Mouse (Mus musculus): Measurements from ENCODE around the gene Hivep3. TPM values are rescaled to one million over a fixed set of nuclear protein-coding genes. Genes with fewer than 3 reads are reported as not detected.

The Hivep3 gene
- total and polyA plus RNA-seq, 3 experiments: 4.3 to 12.9 (median 8.3) TPM

DNA sequence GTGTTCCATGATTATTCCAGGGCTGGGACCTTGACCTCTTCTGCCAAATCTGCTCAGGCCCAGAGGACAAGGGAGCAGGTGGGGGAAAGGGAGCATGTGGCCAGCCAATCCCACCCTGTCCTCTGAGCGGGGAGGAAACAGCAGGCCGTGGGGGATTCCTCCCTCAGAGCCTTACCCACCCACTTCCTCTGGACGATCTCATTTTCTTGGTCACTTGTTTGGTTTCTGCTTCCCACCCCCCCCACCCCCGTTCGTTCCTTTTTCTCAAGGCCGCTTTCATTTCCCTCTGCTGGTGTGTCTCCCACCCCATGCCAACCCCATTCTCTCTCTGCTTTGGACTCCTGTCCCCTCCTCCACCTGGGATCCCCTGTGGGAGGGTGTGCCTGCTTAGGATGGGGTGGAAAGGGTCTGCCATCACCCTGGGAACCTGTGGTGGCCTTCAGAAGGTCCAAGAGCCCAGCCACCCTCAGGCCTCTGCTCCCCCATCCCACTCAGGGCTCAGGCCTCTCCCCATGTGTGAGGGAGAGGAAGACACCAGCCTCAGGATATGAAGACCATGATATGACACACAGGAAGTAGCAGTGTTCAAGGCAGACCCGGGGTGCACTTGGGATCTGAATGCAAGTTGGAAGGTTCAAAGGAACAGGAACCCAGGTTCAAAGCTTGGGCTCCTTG lies 244.4 kb downstream of the Hivep3 start:
- no peak for DNase-seq

DNA sequence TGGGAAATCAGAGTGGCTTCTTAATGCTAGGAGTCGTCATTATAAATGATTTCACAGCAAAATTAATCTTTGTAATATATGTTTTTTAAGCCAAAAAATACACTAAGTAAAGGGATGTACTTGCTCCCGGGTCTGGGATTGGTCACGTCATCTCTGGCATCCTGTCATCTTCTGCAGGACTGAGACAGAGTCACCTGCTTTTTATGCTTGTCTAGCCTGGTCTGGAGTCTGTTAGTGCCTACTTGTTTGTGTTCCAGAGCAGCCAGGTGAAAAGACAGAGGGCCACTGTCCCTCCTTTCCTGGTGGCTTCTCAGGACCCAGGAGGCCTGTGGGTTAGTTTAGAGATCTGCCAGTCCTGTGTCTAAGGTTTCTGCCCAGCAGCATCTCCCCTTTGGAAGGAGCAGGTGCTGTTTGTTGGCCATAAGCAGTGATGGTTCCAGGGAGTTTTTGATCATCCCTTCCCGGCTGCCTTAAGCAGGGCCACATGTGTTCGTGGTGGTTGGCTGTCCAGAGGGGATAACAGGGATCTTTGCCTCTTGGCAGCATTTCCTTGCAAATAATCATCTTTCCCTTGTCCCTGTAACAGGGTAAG lies 245.8 kb downstream of the Hivep3 start:
- DNase-seq: no peak

DNA sequence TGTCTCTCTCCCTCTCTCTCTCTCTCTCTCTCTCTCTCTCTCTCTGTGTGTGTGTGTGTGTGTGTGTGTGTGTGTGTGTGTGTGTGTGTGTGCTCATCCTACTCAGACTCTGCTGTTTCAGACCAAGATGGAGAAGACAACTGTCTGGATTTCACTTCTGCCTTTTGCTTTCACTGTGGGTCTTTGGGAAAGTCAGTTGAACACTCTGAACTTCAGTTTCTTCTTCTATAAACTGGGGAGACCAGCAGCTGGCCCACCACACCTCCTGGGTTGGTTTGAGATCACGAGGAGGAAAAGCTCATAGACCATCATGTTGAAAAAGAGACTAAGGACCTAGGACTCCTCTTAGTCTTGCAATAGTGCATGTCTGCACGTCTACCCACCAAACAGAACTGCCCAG lies 246.3 kb downstream of the Hivep3 start:
- DNase-seq: no peak

DNA sequence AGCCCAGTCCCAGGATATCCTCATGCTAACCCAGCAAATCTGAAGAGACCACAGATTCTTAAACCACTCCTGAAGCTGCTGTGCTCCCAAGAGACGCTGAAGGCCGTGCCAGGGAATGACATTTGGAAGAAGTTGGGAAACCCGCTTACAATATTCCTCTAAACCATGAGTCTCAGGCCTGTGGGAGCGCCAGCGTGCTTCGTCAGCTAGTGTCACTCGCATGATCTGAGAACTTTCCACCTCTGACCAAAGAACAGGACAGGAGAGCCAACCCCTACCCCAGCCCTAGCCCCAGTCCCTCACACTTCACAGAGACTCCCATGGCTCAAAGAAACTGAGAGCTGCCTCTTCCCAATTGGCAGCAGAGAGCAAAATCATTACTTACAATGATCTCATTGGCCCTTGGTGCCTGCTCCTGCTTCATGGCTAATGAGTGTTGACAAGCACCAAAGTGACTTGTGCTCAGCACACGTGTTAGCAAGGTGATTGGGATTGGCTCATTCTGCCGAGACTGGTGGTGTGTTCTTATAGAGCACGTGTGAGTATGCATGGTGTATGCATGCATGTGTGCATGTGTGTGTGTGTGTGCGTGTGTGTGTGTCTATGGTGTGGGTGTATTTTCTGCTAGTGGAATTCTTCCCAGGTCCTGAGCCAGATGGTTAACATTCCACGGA lies 247.6 kb downstream of the Hivep3 start:
- no peak for DNase-seq

DNA sequence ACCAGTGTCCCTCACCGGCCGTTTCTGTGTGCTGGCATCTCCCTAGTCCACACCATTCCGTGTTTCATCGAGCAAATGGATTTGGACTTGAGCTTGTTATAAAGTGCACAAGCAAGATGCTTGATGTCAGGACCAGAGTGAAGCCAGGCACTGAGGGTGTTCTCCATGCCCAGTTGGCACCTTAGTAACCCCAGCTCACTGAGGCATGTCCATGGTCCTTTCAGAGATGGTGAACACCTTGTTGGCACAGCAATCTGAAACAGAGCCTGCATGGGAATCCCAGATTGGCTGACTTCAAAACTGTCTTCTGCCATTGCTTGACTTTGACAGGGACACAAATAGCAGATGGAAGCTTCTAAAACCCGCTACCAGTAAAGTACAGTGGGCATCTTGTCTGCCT lies 252.5 kb downstream of the Hivep3 start:
- no peak for DNase-seq

DNA sequence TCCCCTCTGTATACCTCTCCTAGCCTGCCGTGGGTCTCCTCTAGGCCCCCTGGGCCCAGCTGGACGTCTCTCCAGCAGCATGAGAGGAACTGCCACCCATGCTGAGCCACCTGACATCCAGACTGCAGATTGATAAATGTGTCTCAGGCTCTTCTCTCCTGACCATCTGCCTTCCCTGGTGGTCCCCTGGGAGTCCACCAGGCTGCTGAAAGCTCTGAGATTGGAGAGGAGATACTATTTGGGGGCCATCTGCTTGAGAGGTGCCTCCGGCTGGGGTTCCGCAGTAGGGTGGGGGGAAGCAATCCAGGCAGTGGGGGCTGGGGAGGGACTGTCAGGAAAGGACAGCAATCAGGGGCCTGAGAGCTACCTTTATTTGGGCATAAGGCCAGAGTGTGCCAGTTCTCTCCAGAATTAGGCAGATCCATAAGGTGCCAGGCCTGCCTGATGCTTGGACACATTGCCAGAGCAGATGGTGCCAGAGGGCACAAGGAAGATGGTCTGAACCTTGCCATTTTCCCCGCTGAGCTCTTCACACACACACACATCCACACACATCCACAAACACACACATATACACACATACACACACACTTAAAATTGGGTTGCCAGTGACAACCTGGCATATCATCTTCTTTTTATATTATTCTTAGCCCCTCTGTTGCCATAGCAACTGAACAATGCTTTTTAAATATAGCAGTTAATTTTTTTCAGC lies 253.2 kb downstream of the Hivep3 start:
- DNase-seq: no peak

DNA sequence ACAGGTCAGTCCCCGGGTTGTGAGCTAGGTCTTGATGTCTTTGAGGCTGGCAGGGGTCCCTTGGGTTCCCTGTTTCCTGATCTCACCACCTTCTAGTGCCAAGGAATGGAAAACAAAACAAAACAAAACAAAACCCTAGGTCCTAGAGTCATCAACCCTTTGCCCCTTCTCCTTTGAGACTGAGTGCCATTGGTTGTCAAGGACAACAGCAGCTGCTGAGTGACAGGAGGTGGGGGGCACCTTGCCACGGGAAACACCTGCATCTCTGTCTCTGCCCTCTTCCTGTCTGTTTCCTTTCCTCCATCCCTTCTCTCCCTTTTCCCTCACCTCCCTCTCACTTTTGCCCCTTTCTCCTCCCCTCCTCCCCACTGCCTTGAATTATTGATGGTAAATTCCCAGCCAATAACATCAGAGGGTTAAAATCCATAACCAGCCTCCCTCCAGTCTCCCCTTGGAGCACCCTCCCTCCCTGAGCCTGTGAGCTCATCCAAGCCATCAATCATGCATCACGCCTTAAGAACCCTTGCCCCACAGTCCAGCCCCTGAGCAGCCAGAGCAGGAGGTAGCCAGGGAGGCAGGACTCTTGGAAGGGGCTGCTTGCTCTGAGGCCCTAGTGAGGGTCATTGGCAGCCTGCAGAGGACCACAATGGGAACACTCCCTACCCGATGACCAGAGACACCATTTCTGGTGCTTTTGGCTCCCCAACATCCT lies 253.9 kb downstream of the Hivep3 start:
- no peak for DNase-seq

DNA sequence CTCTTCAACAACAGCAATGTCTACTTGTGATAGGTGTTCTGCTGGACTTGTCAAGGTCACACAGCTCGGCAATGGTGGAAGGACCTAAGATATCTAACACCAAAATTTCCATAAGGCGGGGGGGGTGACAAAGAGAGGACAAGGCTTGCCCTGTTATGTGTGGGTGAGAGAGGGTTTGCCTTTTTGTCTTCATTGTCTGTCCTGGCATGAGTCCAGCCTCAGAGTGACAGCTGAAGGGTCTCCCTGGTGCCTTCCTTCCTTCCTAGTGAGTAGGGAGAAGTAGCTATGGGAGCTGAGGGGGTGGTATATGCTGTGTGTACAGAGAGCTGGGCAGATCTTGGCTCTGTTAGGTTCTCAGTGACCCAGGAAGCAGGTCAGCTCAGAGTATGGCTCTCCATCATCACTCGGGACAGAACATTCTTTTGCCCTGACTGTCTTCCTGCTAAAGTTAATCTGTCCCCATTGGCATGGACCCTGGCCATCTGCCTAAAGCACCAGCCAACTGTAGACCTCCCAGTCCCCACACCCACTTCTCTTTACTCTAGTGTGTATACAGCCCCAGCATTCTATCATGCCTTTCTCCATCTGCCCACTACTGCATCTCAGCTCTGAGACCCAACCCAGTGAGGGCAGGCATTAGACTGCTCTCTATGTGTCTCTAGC lies 255.6 kb downstream of the Hivep3 start:
- no peak for DNase-seq

DNA sequence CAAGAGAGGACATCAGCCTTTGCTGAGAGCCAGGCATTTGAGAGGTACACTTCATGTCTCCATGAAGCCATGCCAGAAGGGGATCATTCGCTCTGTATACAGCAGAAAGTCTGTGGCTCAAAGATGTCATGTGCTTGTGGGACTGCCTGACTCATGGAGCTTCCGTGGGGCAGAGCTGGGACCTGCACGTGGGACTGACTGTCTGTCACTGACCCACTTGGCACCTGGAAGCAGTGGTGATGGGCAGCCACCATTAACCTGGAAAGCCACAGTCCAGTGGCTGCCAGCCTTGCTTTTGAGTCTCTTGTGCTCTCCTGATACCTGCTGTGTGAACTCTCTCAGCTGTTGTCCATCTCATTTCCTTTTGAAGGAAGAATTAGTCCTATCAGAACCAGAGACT lies 256.8 kb downstream of the Hivep3 start:
- no peak for DNase-seq

DNA sequence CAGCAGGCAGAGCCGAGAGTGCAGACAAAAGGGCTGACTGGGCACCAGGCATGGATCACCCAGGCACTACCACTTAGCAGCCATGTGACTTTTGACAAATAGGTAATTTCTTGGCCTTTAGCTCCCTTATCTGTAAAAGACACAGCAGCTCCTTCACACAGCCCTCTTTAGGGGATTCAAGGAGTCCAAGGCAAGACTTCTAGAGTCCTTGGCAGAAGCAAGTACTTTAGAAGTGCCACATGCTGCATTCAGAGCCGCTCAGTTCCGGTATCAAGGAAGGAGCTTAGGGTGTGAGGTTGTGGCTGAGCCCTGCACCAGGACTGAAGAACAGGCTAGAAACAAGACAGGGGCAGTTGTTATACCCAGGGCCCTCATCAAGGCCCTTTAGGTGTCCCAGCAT lies 257.3 kb downstream of the Hivep3 start:
- no peak for DNase-seq

DNA sequence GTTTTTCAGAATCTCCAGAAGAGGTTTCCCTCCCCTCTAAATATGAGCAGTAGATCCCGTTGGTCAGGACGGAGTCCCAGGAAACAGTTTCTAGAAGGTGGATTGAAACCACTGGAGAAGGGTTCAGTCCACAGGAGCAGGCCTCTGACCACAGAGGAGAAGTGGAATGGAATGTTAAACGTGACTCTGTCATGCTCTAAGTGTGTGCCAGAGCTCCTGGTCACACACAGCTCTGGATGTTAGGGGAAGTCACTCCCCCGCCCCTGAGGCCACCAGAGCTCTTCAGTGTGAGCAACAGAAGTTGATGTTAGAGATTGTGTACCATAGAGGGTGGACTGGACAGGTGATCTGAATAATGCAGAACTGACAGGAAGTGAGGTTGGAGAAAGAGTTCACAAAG lies 258.2 kb downstream of the Hivep3 start:
- DNase-seq: no peak

DNA sequence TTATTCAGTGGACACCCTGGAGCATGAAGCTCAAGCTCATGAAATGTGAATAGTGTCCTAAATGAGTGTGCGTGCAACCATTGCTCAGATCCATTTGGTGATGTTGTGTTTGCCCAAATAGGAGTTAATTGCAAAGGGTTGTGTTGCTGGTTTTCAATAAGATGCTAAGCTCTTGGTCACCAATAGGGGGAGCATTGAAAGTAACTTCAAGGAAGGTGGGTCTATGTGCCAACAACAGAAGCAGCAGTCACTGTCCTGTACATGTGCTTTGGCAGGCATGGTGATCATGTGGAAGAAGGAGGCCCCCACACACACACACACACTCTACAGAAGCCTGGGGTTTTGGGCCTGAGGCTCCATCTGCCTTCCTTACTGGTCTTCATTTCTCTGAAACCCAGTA lies 262.8 kb downstream of the Hivep3 start:
- DNase-seq: no peak

DNA sequence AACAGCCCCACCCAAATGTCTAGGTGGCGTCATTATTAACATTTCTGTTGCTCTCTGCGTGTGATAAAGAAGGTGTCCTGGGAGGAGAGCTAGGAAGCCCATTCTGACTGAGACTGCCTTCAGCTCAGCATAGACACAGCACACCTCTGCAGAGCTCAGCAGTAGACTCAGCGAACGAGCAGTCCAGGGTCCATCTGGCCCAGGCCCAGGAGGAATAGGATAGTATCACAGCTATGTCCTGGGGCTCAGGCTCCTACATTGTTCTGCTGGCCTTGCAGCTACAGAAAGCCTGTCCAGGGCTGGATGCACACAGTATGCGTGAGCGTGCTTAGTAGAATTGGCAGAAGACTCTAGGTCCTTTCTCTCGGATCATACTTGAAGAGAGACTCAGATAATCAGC lies 263.8 kb downstream of the Hivep3 start:
- DNase-seq: no peak

DNA sequence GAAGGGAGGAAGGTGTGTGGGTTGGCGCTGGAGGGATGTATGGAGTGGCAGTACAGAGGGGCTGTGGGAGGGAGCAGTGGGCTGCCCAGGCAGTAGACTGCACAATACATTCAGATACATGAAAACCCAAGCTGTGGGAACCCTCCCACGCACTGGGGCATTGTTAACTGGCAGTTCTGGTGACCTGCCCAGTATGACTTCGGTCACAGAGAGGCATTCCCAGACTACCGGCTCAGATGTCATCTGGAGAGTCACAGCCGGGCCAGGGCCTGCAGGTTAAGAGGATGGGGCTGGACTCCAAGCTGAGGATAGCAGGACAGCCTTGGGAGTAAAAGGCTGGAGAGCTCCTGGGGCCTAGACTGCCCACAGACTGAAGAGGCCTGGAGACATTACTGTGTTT lies 265.3 kb downstream of the Hivep3 start:
- DNase-seq: no peak

DNA sequence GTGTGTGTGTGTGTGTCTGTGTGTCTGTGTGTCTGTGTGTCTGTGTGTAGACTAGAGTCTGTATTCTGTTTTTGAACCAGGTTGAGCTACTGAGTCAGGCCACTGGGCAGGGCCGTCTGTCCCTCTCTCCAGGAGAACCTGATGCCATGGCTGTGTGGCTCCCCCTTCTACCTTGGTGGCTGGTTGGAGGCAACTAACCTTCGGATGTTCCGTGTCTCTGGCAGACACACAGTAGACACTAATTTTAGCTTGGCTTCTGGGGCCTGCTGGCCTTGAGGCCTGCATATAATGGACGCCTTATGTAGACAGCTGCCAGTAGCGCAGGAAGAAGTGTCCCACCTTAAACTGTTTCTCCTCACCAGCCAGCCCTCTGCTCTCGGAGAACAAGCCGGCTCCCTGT lies 267.3 kb downstream of the Hivep3 start:
- DNase-seq: no peak

DNA sequence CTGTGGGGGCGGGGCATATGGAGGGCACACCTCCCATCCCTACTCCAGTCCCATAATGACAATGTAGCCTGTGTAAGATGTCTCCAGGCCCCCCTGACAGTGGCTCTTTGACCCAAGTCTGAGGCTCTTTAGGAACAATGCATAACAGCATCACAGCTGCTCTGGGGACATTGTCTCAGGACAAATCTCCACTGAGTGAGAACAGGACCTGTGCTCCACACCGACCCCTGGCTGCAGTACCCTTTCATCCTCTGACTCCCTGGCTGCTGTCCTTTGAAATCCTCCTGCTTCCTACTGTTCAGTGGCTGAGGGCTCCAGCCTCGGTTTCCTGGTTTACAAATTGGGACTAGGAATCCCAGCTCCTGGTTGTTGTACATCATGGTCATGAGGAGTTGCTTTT lies 269.4 kb downstream of the Hivep3 start:
- DNase-seq: no peak

DNA sequence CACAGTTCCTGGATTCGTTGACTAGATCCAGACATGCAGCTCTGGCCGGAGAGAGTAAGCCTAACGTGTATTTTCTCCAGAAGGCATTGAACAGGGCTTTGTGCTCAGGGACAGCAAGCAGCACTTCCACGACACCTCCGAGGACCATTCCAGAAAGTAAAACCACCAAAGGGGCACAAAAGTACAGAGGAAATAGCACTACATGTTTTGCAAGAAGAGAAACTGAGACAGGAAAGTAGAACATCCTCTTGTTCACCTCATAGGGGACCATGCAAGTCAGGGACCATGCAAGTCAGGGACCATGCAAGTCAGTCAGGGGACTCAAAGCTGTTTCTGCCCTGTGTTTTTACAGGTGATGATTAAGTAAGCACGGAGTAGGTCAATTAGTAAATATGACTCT lies 272.5 kb downstream of the Hivep3 start:
- no peak for DNase-seq

DNA sequence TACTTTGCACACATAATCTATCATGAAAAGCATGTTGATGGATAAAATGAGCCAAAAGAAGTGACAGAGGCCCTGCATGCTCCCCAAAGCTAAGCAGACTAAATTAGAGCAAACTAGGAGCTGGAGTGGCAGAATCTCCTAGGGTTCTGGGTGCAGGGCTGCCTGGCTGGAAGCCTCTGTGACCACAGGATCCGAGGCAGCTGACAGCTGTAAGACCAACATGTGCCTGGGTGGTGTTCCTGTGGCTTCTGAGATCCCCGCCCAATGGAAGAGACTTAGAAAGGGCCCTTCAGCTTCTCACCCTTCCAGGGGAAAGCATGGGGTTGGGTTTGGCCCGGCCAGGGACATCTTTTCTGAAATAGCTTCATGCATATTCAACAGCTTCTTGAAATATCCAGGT lies 274.3 kb downstream of the Hivep3 start:
- DNase-seq: no peak

DNA sequence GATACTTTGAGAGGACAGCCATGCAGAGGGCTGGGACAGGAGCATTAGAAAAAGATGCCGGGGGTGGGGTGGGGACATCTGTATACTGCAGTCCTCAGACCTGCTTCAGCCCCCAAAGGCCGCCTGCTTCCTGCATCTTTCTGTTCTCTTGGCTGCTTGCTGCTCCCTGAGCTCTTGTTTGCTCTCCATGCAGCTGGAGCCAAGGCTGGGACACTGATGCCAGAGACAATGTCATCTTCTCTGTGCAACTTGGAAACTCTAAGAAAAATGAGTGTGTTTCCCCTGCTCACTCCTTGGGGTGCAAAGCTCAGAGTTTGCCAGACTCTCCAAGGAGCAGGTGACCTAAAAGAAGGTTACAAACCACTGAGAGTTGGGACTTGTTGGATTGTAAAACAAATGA lies 275.6 kb downstream of the Hivep3 start:
- DNase-seq: no peak

DNA sequence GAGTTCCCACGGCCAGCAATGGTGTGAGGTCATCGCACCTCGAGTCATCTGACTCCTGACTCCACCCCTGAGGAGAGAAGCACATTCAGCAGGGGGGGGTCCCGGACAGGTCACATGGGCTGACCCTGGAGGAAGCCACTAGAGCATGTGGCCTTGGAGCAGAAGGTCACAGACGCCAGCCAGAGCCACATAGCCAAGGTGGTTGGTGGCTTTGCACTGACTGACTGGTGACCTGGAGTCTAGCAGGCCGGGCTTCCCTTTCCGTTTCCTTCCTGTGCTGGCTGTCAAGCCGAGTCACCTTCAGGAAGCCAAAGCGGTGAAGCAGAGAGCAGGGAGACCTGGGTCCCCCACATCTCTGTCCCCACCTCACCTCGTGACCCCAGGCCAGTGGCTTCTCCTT lies 278.2 kb downstream of the Hivep3 start:
- peak; percentile 65 for DNase-seq

DNA sequence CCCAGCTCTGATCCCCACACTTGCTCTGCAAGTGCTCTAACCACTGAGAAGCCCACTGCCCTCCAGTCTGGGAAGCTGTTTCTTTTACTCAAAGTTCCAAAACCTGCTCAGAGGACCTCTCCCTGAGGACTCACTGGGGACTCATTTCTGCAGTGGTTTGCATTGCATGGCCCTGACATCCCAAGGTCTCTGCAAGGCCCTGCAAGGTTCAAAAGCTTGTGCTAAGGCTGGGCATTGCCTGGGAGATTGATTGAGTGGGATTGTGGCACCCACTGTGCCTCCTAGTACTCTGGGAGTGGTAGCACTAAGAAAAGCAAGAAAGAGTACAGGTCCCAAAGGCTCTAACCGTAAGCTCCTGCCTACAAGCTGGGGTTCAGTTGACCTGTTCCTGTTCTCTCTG lies 279.3 kb downstream of the Hivep3 start:
- peak; percentile 63 for DNase-seq

DNA sequence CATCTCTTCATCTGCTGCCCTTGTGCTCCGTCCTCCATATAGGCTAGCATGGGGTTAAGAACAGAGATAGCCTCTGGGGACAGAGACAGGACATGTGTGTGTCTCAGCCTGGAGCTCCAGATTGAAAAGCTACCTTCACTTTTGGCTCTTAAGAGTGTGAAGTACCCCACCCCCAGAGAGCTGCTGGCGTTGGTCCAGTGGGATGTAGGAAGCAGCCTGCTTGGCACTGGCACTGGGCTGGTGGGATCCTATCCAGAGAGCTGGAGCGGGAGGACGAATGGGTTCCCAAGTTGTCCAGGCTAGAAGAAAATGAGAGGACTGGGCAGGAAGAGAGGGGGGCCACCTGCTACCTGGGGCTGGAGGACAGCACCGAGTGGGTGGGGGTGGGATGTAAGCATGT lies 284.8 kb downstream of the Hivep3 start:
- no peak for DNase-seq

Measured in adrenal gland, adult 2 months (tissue).